Mouse (Mus musculus): Measurements from ENCODE around the gene Ndufaf3.
A peak's percentile ranks its signal among the peaks of the same experiment; 100 is the strongest.

Ndufaf3 gene

GRCm38 (mm10) chr9:108572321-108572720, 5.1 kb upstream of the Ndufaf3 start:
- DNase-seq, result no peak

GRCm38 (mm10) chr9:108571401-108571973, 4.3 kb upstream of the Ndufaf3 start:
- DNase-seq, result no peak

- DNase-seq, result peak; percentile 78 to 88
Measured at GRCm38 (mm10) chr9:108570207-108570896, 3.1 kb upstream of the Ndufaf3 start.

GRCm38 (mm10) chr9:108569381-108570206, 2.4 kb upstream of the Ndufaf3 start, which contains the start of gene Dalrd3:
TSS of gene Dalrd3 (plus strand) at chr9:108569886.
- peak; percentile 83 to 88 for DNase-seq

GRCm38 (mm10) chr9:108568511-108568921, 1.3 kb upstream of the Ndufaf3 start:
- no peak for DNase-seq

- DNase-seq, result peak in 1 of 2 experiments; percentile 36
Measured at GRCm38 (mm10) chr9:108567931-108568419, 741 bp upstream of the Ndufaf3 start.

- no peak for DNase-seq
Measured at GRCm38 (mm10) chr9:108565881-108566814, 1.1 kb downstream of the Ndufaf3 start.

- no peak for DNase-seq
Measured at GRCm38 (mm10) chr9:108564131-108564530, 3.1 kb downstream of the Ndufaf3 start.

- DNase-seq, result no peak
Measured at GRCm38 (mm10) chr9:108563671-108564070, 3.6 kb downstream of the Ndufaf3 start.

- peak; percentile 91 to 95 for DNase-seq
Measured at GRCm38 (mm10) chr9:108560227-108560841, 6.9 kb downstream of the Ndufaf3 start, which contains the start of gene Impdh2. TSS of gene Impdh2 (plus strand) at chr9:108560286.

GRCm38 (mm10) chr9:108559169-108559568, 8.1 kb downstream of the Ndufaf3 start:
- no peak for DNase-seq

- DNase-seq, result no peak
Measured at GRCm38 (mm10) chr9:108546875-108547274, 20.4 kb downstream of the Ndufaf3 start.

- DNase-seq, result no peak
Measured at GRCm38 (mm10) chr9:108545986-108546385, 21.2 kb downstream of the Ndufaf3 start.

- DNase-seq, result no peak
Measured at GRCm38 (mm10) chr9:108540846-108541245, 26.4 kb downstream of the Ndufaf3 start.

GRCm38 (mm10) chr9:108531496-108531895, 35.7 kb downstream of the Ndufaf3 start:
- DNase-seq, result no peak

- DNase-seq, result no peak
Measured at GRCm38 (mm10) chr9:108530954-108531353, 36.3 kb downstream of the Ndufaf3 start.

- DNase-seq, result no peak
Measured at GRCm38 (mm10) chr9:108525400-108525799, 41.8 kb downstream of the Ndufaf3 start.

- no peak for DNase-seq
Measured at GRCm38 (mm10) chr9:108523341-108523740, 43.9 kb downstream of the Ndufaf3 start.

GRCm38 (mm10) chr9:108521604-108522003, 45.6 kb downstream of the Ndufaf3 start:
- no peak for DNase-seq

GRCm38 (mm10) chr9:108517931-108518332, 49.3 kb downstream of the Ndufaf3 start:
- no peak for DNase-seq

- DNase-seq, result peak; percentile 75 to 83
Measured at GRCm38 (mm10) chr9:108517253-108517930, 49.8 kb downstream of the Ndufaf3 start.
